Mouse (Mus musculus): ENCODE results near the gene Olfr20. TPM values are rescaled to one million over a fixed set of nuclear protein-coding genes. Genes with fewer than 3 reads are reported as not detected.
"Not testable (repeated sequence)": the region's sequence is repeated elsewhere in the genome, so short reads cannot be mapped to it uniquely, and the experiment has no call there.

Gene Olfr20
- not detected in 2 replicates for polyA plus RNA-seq (2015; fragmentation: Nextera tagmentation; extraction: Ambion mirVana)

DNA sequence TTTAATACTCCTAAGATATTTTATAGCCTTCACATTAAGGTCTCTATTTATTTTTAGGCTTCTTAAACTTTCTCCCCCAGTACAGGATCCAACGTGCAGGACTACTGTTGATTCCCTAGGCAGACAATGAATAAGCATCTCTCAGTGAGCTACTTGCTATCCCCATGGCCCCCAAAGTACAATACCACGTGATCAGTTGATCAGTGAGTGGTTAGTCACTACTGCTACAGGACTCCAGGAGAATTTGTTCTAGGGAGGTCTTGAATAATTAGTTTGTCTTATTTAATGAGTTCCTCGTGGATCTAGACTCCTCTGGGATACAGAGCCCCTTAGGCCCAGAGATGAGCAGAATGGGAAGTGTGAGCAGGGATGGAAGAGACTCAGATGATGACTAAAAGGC is at the start of gene Olfr20:
Gene Olfr20 (plus strand): TSS at position 301 of the 400 bp plus-strand sequence.
- 50% methylated on average over 3 of the region's 3 CpGs for WGBS
- no peak within 1 kb of the TSS for H3K27ac ChIP-seq
- H3K36me3 ChIP-seq (replicated peaks): no peaks in the 10 kb centered on the region
- no peaks in the 10 kb centered on the region for H3K27me3 ChIP-seq (replicated peaks)
- H3K4me2 ChIP-seq: no peak within 1 kb of the TSS
- no peaks in the 10 kb centered on the region for H3K4me1 ChIP-seq
- no peaks in the 10 kb centered on the region for H3K9me3 ChIP-seq
- ATAC-seq (replicated peaks): no peak
- no peak within 1 kb of the TSS for H3K9ac ChIP-seq
- no peak within 1 kb of the TSS for H3K4me3 ChIP-seq

DNA sequence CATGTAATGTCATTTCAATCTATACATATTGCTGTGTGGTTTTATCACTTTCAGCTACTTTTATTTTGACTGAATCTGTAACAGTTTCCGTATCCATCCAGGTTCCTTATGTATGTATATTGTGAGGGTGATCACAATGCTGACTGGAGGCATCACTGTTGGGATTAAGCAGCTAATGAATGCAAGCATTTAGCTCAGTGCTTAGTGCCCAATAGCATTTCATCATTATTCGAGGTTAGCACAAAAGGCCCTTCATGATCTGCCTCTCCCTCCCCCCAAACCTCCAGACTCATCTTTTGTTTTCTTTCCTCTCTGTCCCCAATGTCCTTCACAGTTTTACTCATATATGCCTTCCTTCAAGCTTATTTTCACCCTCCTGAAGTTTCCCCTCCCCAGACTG is 47.5 kb upstream of the Olfr20 start:
- Histone ChIP-seq H3K4me1 (no peaks in the 10 kb centered on the region), H3K27ac (no peak overlapping the region), H3K9ac (no peak overlapping the region), H3K4me3 (no peak overlapping the region), H3K9me3 (no peaks in the 10 kb centered on the region), H3K4me2 (no peak overlapping the region), H3K36me3 (replicated peaks) (no peaks in the 10 kb centered on the region), H3K27me3 (replicated peaks) (no peaks in the 10 kb centered on the region)
- 6% methylated on average over 2 of the region's 2 CpGs for WGBS
- ATAC-seq (replicated peaks): no peak

DNA sequence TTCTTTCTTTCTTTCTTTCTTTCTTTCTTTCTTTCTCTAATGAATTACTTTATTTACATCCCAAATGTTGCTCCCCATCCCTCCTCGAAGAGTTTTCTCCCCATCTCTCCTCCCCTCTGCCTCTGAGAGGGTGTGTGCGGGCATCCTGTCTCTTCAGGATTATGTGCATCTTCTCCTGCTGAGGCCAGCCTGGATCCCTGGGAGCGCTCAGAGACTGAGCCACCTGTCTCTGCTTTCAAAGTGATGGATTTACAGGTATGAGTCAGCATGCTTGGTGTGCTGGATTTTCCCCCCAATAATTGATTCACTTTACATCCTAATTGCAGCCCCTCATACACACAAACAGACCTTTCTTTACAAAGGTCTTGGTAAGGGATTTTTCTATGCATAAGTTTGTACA is 34.6 kb upstream of the Olfr20 start:
- Histone ChIP-seq H3K27me3 (replicated peaks) (no peaks in the 10 kb centered on the region), H3K36me3 (replicated peaks) (no peaks in the 10 kb centered on the region), H3K9ac (no peak overlapping the region), H3K27ac (no peak overlapping the region), H3K4me2 (no peak overlapping the region), H3K4me1 (no peaks in the 10 kb centered on the region), H3K9me3 (no peaks in the 10 kb centered on the region), H3K4me3 (no peak overlapping the region)
- 45% methylated on average over 3 of the region's 3 CpGs for WGBS
- no peak for ATAC-seq (replicated peaks)

DNA sequence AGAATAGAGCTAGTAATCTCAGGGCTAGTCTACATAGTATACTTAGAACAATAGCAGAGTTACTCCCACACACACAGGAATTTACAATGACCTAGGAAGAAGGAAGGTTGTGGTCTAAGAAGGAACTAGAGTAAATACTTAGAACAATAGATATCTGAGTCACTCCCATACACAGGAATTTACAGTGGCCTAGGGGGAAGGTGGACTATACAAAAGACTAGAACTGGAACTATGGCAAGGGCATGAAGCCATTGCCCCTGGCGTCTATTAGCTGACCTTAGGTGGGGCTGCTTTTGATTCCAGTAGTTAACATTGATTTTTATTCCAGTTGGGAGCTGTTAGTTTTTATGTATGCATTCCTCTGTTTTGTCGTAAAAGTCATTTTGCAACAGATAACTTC is 32.0 kb upstream of the Olfr20 start:
- not testable (repeated sequence) for H3K4me3 ChIP-seq; H3K27ac ChIP-seq; H3K36me3 ChIP-seq (replicated peaks); H3K4me1 ChIP-seq; H3K9ac ChIP-seq; H3K27me3 ChIP-seq (replicated peaks); H3K4me2 ChIP-seq; H3K9me3 ChIP-seq; ATAC-seq (replicated peaks)
- WGBS: 87% methylated on average over 2 of the region's 2 CpGs

DNA sequence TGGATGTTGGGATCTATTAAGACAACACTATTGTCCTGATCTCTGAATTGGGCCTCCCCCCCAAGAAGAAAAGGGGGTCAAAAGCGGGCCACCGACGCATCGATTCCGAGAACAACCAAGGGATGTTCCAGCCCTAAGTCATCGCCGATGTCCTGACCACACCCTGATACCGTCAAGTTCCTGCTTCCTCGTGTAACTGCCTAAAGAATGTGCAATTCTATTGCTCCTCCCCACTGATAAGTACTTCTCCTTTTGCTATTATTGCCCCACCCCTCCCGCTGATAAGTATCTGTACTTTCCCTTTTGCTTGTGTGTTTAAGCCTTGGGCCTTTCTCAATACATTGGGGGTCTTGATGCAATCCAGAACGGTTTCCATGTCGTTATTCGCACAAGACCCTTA is 29.5 kb upstream of the Olfr20 start:
- not testable (repeated sequence) for H3K36me3 ChIP-seq (replicated peaks); H3K4me3 ChIP-seq; H3K9me3 ChIP-seq; ATAC-seq (replicated peaks); H3K4me2 ChIP-seq; H3K4me1 ChIP-seq; H3K27ac ChIP-seq; H3K9ac ChIP-seq; H3K27me3 ChIP-seq (replicated peaks)
- WGBS: 95% methylated on average over 13 of the region's 13 CpGs

DNA sequence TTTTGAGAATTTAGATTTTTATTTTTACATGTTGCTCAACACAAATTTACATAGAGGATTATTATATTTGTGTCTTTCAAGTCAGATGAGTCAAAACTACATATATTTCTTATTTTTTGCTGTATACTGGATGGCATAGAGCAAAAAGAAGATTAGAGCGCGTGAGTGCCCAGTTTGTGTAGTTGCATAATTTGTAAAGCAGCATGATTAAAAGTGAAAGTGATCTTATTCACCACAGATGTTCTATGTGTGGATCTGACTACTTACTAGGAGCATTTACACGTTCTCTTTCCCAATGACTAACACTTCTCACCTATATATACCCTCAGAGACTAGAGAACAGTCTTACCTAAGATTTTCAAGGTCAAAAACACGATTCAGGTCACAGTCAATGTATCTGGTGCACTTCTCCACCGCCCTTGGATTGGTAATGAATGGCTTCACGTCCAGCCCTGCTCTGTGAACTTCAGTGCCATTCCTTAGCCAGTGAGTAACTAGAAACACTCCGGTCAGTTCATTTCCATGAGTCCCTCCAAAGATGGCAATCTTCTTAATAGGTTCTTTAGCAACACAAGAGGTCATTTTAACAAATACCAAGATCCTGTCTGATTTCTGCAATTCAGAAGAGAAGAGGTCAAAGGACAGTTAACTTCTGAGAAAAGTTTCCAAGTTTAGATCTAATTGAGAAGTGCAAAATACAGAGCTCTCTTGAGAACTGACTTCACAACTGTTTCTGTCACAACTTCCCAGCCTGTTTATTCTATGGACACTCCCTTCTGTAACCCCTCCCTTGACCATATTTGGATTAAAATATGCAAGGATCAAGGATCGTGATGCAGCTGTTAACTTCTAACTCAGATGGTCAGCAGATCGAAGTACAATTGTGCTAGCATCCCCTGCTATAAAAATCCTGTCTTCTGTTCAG is 26.4 kb upstream of the Olfr20 start:
- Histone ChIP-seq H3K9me3 (no peaks in the 10 kb centered on the region), H3K4me1 (no peaks in the 10 kb centered on the region), H3K36me3 (replicated peaks) (no peaks in the 10 kb centered on the region), H3K4me3 (no peak overlapping the region), H3K9ac (no peak overlapping the region), H3K27me3 (replicated peaks) (no peaks in the 10 kb centered on the region), H3K4me2 (no peak overlapping the region), H3K27ac (no peak overlapping the region)
- 75% methylated on average over 9 of the region's 9 CpGs for WGBS
- no peak for ATAC-seq (replicated peaks)

DNA sequence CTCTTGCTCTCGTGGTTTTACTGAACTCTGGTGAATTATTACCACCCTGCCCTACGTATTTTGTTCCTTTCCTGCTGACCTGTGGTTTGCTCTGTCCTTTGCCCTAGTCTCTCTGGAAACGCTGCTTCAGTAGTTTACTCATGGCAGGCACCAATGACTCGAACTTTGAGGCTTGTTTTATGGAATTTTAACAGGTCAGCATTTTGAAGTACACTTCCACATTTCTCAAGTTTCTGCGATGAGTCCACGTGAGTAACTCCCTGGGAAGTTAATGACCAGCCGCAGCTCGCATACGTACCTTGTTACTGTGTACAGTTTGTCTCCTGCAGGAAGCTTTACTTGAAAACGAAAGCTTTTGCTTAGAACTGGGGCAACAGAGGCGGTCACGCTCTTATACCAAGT is 24.1 kb upstream of the Olfr20 start:
- Histone ChIP-seq H3K27me3 (replicated peaks) (no peaks in the 10 kb centered on the region), H3K4me2 (no peak overlapping the region), H3K9ac (no peak overlapping the region), H3K9me3 (no peaks in the 10 kb centered on the region; the same call in 1 of the 2 replicates), H3K4me1 (no peaks in the 10 kb centered on the region), H3K36me3 (replicated peaks) (no peaks in the 10 kb centered on the region), H3K27ac (no peak overlapping the region), H3K4me3 (no peak overlapping the region)
- ATAC-seq (replicated peaks): no peak
- 74% methylated on average over 12 of the region's 12 CpGs for WGBS

DNA sequence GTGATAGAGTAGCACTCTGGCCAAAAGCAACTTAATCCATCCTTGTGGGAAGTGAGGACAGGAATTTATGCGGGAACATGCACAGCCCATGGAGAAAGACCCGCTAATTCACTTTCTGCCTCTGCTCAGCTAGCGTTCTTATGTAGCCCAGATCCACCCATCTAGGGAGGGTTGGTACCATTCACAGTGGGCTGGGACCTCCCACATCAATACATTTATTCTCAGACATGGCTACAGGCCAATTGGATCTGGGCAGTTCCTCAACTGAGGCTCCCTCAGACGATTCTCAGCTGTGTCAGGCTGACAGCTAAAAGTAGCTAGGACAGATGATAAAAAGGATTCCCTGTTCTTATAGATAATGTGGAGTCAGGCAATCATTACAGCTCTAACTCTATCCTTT is 23.2 kb upstream of the Olfr20 start:
- ATAC-seq (replicated peaks): no peak
- Histone ChIP-seq H3K27ac (no peak overlapping the region), H3K9me3 (no peaks in the 10 kb centered on the region; the same call in 1 of the 2 replicates), H3K36me3 (replicated peaks) (no peaks in the 10 kb centered on the region), H3K4me3 (no peak overlapping the region), H3K9ac (no peak overlapping the region), H3K4me2 (no peak overlapping the region), H3K27me3 (replicated peaks) (no peaks in the 10 kb centered on the region), H3K4me1 (no peaks in the 10 kb centered on the region)
- 72% methylated on average over 4 of the region's 4 CpGs for WGBS

DNA sequence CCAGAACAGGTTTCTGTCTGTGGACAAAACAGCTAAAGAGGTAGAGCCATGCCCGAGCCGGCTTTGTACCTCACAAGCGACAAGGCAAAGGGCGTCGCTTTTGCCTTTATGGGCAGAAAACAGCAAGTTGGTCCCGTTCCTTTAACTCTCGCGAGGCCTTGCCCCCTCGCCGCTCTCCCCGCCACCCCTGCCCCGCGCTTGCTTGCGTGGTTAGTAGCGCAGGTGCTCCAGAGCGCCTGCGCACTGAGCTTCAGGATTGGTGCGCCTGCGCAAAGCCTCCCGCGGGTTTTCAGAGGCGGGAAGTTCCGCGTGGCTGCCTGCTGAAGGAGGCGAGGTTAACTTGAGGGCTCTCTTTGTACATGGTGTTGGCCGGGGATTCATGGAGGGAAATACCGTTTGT is 21.1 kb upstream of the Olfr20 start, which contains the start of the genes Aspa, Gm49340 and Spata22:
Gene Aspa (minus strand): TSS at position 155 of the 400 bp plus-strand sequence.
Gene Gm49340 (plus strand): TSS at position 300 of the 400 bp plus-strand sequence.
Gene Spata22 (plus strand): TSS at position 300 of the 400 bp plus-strand sequence.
- no peak for ATAC-seq (replicated peaks)
- no peak within 1 kb of the TSS for H3K4me3 ChIP-seq
- no peaks in the 10 kb centered on the region for H3K36me3 ChIP-seq (replicated peaks)
- 89% methylated on average over 27 of the region's 27 CpGs for WGBS
- H3K9ac ChIP-seq: no peak within 1 kb of the TSS
- no peaks in the 10 kb centered on the region for H3K27me3 ChIP-seq (replicated peaks)
- no peaks in the 10 kb centered on the region; the same call in 1 of the 2 replicates for H3K9me3 ChIP-seq
- H3K4me2 ChIP-seq: no peak within 1 kb of the TSS
- no peak within 1 kb of the TSS for H3K27ac ChIP-seq
- H3K4me1 ChIP-seq: no peaks in the 10 kb centered on the region

DNA sequence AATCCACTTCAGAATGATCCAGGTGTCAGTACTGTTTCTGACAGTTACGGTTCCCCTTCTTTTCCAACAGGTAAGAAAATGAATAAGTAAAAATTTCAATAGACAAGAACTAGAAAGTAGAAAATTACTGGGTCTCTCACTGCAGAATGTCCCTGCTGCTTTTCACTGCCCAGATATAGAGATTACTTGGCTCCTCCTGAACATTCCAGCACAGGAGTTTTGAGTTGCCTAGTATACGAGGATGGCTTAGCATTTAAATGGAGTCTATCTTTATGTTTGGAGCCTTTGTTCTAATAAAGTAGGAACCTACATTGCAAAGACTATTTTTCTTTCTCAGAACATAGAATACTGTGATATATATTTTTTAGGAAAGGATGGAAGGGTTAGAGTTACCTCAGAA is 17.2 kb upstream of the Olfr20 start:
- Histone ChIP-seq H3K36me3 (replicated peaks) (no peaks in the 10 kb centered on the region), H3K27ac (no peak overlapping the region), H3K27me3 (replicated peaks) (no peaks in the 10 kb centered on the region), H3K9me3 (no peaks in the 10 kb centered on the region; the same call in 1 of the 2 replicates), H3K4me2 (no peak overlapping the region), H3K4me1 (no peaks in the 10 kb centered on the region), H3K9ac (no peak overlapping the region), H3K4me3 (no peak overlapping the region)
- WGBS: 55% methylated on average over 2 of the region's 2 CpGs
- ATAC-seq (replicated peaks): no peak

DNA sequence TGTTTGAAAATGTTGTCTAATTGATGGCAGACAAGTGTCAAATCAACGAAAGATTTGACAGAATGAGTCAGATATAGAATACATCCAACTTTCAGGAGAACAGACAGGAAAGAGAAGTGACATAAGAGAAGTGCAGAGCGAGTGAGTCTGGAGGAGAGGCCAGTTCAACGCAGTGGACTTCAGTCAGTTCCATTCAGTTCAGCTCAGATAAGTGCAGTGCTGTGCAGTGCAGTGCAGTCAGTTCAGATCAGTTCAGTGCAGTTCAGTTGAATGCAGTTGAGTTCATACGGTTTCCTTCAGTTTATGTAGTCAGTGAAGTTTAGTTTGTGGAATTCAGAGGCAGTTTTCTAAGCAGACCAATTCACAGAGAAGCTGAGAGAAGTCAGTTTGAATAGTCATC is 13.7 kb upstream of the Olfr20 start:
- WGBS: 78% methylated on average over 4 of the region's 4 CpGs
- no peaks in the 10 kb centered on the region for H3K27me3 ChIP-seq (replicated peaks)
- H3K4me1 ChIP-seq: no peaks in the 10 kb centered on the region
- no peak for ATAC-seq (replicated peaks)
- no peak overlapping the region for H3K9ac ChIP-seq
- no peaks in the 10 kb centered on the region for H3K36me3 ChIP-seq (replicated peaks)
- H3K4me3 ChIP-seq: no peak overlapping the region
- no peaks in the 10 kb centered on the region for H3K9me3 ChIP-seq
- no peak overlapping the region for H3K27ac ChIP-seq
- H3K4me2 ChIP-seq: no peak overlapping the region

DNA sequence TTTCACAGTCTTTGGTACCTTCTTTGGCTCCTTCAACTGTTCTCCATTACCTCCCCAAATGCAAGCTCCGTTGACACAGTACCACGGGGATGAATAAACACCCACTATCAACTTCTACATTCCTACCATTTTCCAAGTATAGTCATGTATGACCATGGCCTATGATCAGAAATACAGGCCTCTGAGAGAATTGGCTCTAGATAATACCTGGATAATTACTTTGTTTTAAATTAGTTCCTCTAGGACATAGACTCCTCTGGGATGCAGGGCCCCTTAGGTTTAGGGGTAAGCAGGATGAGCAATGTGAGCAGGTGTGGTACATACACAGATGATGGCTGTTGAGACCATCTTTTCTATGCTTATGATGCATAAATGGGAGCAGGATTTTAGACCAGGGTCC is 20.4 kb downstream of the Olfr20 start, which contains the start of gene Olfr376:
Gene Olfr376 (plus strand): TSS at position 301 of the 400 bp plus-strand sequence.
- no peak for ATAC-seq (replicated peaks)
- 90% methylated on average over 2 of the region's 2 CpGs for WGBS
- H3K4me1 ChIP-seq: no peaks in the 10 kb centered on the region
- no peak within 1 kb of the TSS for H3K4me3 ChIP-seq
- H3K4me2 ChIP-seq: no peak within 1 kb of the TSS
- H3K9me3 ChIP-seq: no peaks in the 10 kb centered on the region
- H3K27ac ChIP-seq: no peak within 1 kb of the TSS
- no peak within 1 kb of the TSS for H3K9ac ChIP-seq
- H3K36me3 ChIP-seq (replicated peaks): no peaks in the 10 kb centered on the region
- no peaks in the 10 kb centered on the region for H3K27me3 ChIP-seq (replicated peaks)

DNA sequence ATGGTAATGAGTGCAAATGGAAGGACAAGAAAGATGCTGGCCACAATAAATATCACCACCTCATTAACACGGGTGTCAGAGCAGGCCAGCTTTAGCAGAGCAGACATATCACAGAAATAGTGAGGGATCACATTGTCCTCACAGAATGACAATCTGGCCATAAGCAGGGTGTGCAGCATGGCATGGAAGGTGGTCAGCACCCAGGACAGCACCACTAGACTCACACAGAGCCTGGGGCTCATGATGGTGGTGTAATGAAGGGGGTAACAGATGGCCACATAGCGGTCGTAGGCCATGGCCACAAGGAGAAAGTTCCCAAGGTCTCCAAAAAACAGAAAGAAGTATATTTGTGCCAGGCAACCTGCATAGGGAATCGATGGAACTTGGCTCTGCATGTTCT is 44.8 kb downstream of the Olfr20 start:
- 76% methylated on average over 4 of the region's 4 CpGs for WGBS
- H3K9me3 ChIP-seq: no peaks in the 10 kb centered on the region
- ATAC-seq (replicated peaks): no peak
- no peak overlapping the region for H3K4me2 ChIP-seq
- no peaks in the 10 kb centered on the region for H3K4me1 ChIP-seq
- no peak overlapping the region for H3K4me3 ChIP-seq
- H3K27me3 ChIP-seq (replicated peaks): no peaks in the 10 kb centered on the region
- H3K27ac ChIP-seq: no peak overlapping the region
- no peaks in the 10 kb centered on the region for H3K36me3 ChIP-seq (replicated peaks)
- H3K9ac ChIP-seq: no peak overlapping the region
